Mouse (Mus musculus): Measurements from ENCODE around the gene Kcnj8. TPM values are rescaled to one million over a fixed set of nuclear protein-coding genes. Genes with fewer than 3 reads are reported as not detected.
A peak's percentile ranks its signal among the peaks of the same experiment; 100 is the strongest.

Gene Kcnj8
- polyA plus RNA-seq, 1 experiment from 2014 or later = 8.4 TPM

- WGBS = 7% methylated on average over 30 of the region's 30 CpGs
- no peaks in the 10 kb centered on the region for H3K36me3 ChIP-seq
- peaks cover 43% of the 10 kb centered on the region for H3K27me3 ChIP-seq (replicated peaks)
- peak overlapping the region; percentile 7; the same call in 1 of the 2 replicates for H3K4me3 ChIP-seq
- H3K4me1 ChIP-seq = peaks cover 8% of the 10 kb centered on the region; the same call in 1 of the 2 replicates
- H3K9me3 ChIP-seq = no peaks in the 10 kb centered on the region
- ATAC-seq (ENCODE audit: low FRiP score, low read depth) = no peak
- H3K27ac ChIP-seq = no peak overlapping the region
- peak overlapping the region; percentile 95 for H3K4me2 ChIP-seq (replicated peaks)
- H3K9ac ChIP-seq = no peak overlapping the region
Observed at GRCm38 (mm10) chr6:142570046-142570770, 1.2 kb downstream of the Kcnj8 start.

GRCm38 (mm10) chr6:142568713-142569357, 2.6 kb downstream of the Kcnj8 start:
- H3K9ac ChIP-seq = no peak overlapping the region
- no peak overlapping the region for H3K27ac ChIP-seq
- H3K36me3 ChIP-seq = no peaks in the 10 kb centered on the region
- peaks cover 43% of the 10 kb centered on the region for H3K27me3 ChIP-seq (replicated peaks)
- H3K4me3 ChIP-seq = no peak overlapping the region
- peaks cover 8% of the 10 kb centered on the region; the same call in 1 of the 2 replicates for H3K4me1 ChIP-seq
- no peak for ATAC-seq (ENCODE audit: low FRiP score, low read depth)
- no peaks in the 10 kb centered on the region for H3K9me3 ChIP-seq
- 46% methylated on average over 7 of the region's 7 CpGs for WGBS
- no peak overlapping the region for H3K4me2 ChIP-seq (replicated peaks)

- H3K9me3 ChIP-seq = no peaks in the 10 kb centered on the region
- no peak overlapping the region for H3K4me2 ChIP-seq (replicated peaks)
- 55% methylated on average over 5 of the region's 5 CpGs for WGBS
- no peak overlapping the region for H3K4me3 ChIP-seq
- no peaks in the 10 kb centered on the region for H3K36me3 ChIP-seq
- peaks cover 8% of the 10 kb centered on the region; the same call in 1 of the 2 replicates for H3K4me1 ChIP-seq
- H3K27ac ChIP-seq = no peak overlapping the region
- no peak overlapping the region for H3K9ac ChIP-seq
- peaks cover 36% of the 10 kb centered on the region for H3K27me3 ChIP-seq (replicated peaks)
- ATAC-seq (ENCODE audit: low FRiP score, low read depth) = no peak
Observed at GRCm38 (mm10) chr6:142567452-142567851, 4.0 kb downstream of the Kcnj8 start.

GRCm38 (mm10) chr6:142564746-142565145, 6.7 kb downstream of the Kcnj8 start:
- Histone ChIP-seq H3K4me3 (no peak overlapping the region), H3K36me3 (no peaks in the 10 kb centered on the region), H3K27me3 (replicated peaks) (peaks cover 14% of the 10 kb centered on the region), H3K9ac (no peak overlapping the region), H3K4me1 (no peaks in the 10 kb centered on the region), H3K9me3 (no peaks in the 10 kb centered on the region), H3K4me2 (replicated peaks) (no peak overlapping the region), H3K27ac (no peak overlapping the region)
- ATAC-seq (ENCODE audit: low FRiP score, low read depth) = no peak
- WGBS = 96% methylated on average over 3 of the region's 3 CpGs

GRCm38 (mm10) chr6:142561151-142561550, 10.3 kb downstream of the Kcnj8 start:
- Histone ChIP-seq H3K27me3 (replicated peaks) (no peaks in the 10 kb centered on the region), H3K9me3 (no peaks in the 10 kb centered on the region), H3K4me2 (replicated peaks) (no peak overlapping the region), H3K9ac (no peak overlapping the region), H3K27ac (no peak overlapping the region), H3K4me1 (no peaks in the 10 kb centered on the region), H3K36me3 (no peaks in the 10 kb centered on the region), H3K4me3 (no peak overlapping the region)
- ATAC-seq (ENCODE audit: low FRiP score, low read depth) = no peak
- WGBS = 72% methylated on average over 1 of the region's 1 CpGs

GRCm38 (mm10) chr6:142558772-142559679, 12.4 kb downstream of the Kcnj8 start:
- Histone ChIP-seq H3K4me2 (replicated peaks) (no peak overlapping the region), H3K9ac (no peak overlapping the region), H3K4me1 (no peaks in the 10 kb centered on the region), H3K9me3 (no peaks in the 10 kb centered on the region), H3K27me3 (replicated peaks) (no peaks in the 10 kb centered on the region), H3K27ac (no peak overlapping the region), H3K36me3 (no peaks in the 10 kb centered on the region), H3K4me3 (no peak overlapping the region)
- ATAC-seq (ENCODE audit: low FRiP score, low read depth) = no peak
- 81% methylated on average over 10 of the region's 10 CpGs for WGBS

- ATAC-seq (ENCODE audit: low FRiP score, low read depth) = no peak
- no peaks in the 10 kb centered on the region for H3K4me1 ChIP-seq
- no peaks in the 10 kb centered on the region for H3K9me3 ChIP-seq
- H3K9ac ChIP-seq = no peak overlapping the region
- no peak overlapping the region for H3K27ac ChIP-seq
- WGBS = 84% methylated on average over 10 of the region's 10 CpGs
- no peak overlapping the region for H3K4me2 ChIP-seq (replicated peaks)
- no peaks in the 10 kb centered on the region for H3K36me3 ChIP-seq
- no peak overlapping the region for H3K4me3 ChIP-seq
- no peaks in the 10 kb centered on the region for H3K27me3 ChIP-seq (replicated peaks)
Observed at GRCm38 (mm10) chr6:142558076-142558475, 13.3 kb downstream of the Kcnj8 start.

GRCm38 (mm10) chr6:142555988-142556387, 15.4 kb downstream of the Kcnj8 start:
- WGBS = 77% methylated on average over 1 of the region's 1 CpGs
- Histone ChIP-seq H3K4me3 (no peak overlapping the region), H3K9me3 (no peaks in the 10 kb centered on the region), H3K9ac (no peak overlapping the region), H3K36me3 (no peaks in the 10 kb centered on the region), H3K4me1 (no peaks in the 10 kb centered on the region), H3K27me3 (replicated peaks) (no peaks in the 10 kb centered on the region), H3K4me2 (replicated peaks) (no peak overlapping the region), H3K27ac (no peak overlapping the region)
- no peak for ATAC-seq (ENCODE audit: low FRiP score, low read depth)

- Histone ChIP-seq H3K4me2 (replicated peaks) (no peak overlapping the region), H3K27ac (no peak overlapping the region), H3K9me3 (no peaks in the 10 kb centered on the region), H3K9ac (no peak overlapping the region), H3K4me1 (no peaks in the 10 kb centered on the region), H3K27me3 (replicated peaks) (no peaks in the 10 kb centered on the region), H3K4me3 (no peak overlapping the region), H3K36me3 (no peaks in the 10 kb centered on the region)
- 86% methylated on average over 4 of the region's 4 CpGs for WGBS
- ATAC-seq (ENCODE audit: low FRiP score, low read depth) = no peak
Observed at GRCm38 (mm10) chr6:142551482-142551881, 19.9 kb downstream of the Kcnj8 start.

- WGBS = 65% methylated on average over 4 of the region's 4 CpGs
- H3K4me1 ChIP-seq = no peaks in the 10 kb centered on the region
- H3K9me3 ChIP-seq = no peaks in the 10 kb centered on the region
- H3K36me3 ChIP-seq = no peaks in the 10 kb centered on the region
- H3K9ac ChIP-seq = no peak overlapping the region
- H3K4me2 ChIP-seq (replicated peaks) = no peak overlapping the region
- H3K4me3 ChIP-seq = no peak overlapping the region
- ATAC-seq (ENCODE audit: low FRiP score, low read depth) = no peak
- H3K27ac ChIP-seq = no peak overlapping the region
- H3K27me3 ChIP-seq (replicated peaks) = no peaks in the 10 kb centered on the region
Observed at GRCm38 (mm10) chr6:142550871-142551270, 20.5 kb downstream of the Kcnj8 start.

GRCm38 (mm10) chr6:142548377-142548776, 23.0 kb downstream of the Kcnj8 start:
- ATAC-seq (ENCODE audit: low FRiP score, low read depth) = no peak
- Histone ChIP-seq H3K9ac (no peak overlapping the region), H3K4me3 (no peak overlapping the region), H3K4me1 (no peaks in the 10 kb centered on the region), H3K36me3 (no peaks in the 10 kb centered on the region), H3K27ac (no peak overlapping the region), H3K9me3 (no peaks in the 10 kb centered on the region), H3K4me2 (replicated peaks) (no peak overlapping the region), H3K27me3 (replicated peaks) (no peaks in the 10 kb centered on the region)
- WGBS = 83% methylated on average over 2 of the region's 2 CpGs

- Histone ChIP-seq H3K27me3 (replicated peaks) (no peaks in the 10 kb centered on the region), H3K36me3 (no peaks in the 10 kb centered on the region), H3K9ac (no peak overlapping the region), H3K27ac (no peak overlapping the region), H3K4me2 (replicated peaks) (0 out of 2 replicates have a peak overlapping the region, but pooled peaks have one; percentile 16), H3K4me3 (no peak overlapping the region), H3K9me3 (no peaks in the 10 kb centered on the region), H3K4me1 (no peaks in the 10 kb centered on the region)
- ATAC-seq (ENCODE audit: low FRiP score, low read depth) = no peak
- 52% methylated on average over 14 of the region's 14 CpGs for WGBS
Observed at GRCm38 (mm10) chr6:142545132-142545531, 26.3 kb downstream of the Kcnj8 start.
